Mouse (Mus musculus) embryonic facial prominence, embryonic 14.5 days (tissue): ENCODE measurements around the gene Cyp3a13. TPM values are rescaled to one million over a fixed set of nuclear protein-coding genes. Genes with fewer than 3 reads are reported as not detected.
"Not testable (repeated sequence)": the region's sequence is repeated elsewhere in the genome, so short reads cannot be mapped to it uniquely, and the experiment has no call there.

Source experiments
- ATAC-seq: fragments of 200-750 bp; cut with Nextera tagmentation; 2 replicates; pipeline ENCODE4 v1.8.0; 2017; ENCODE audit warnings: low read depth, moderate number of reproducible peaks, moderate TSS enrichment
- DNase-seq: peaks from one replicate; pipeline ENCODE4 v3.0.0-alpha.2; 2015; ENCODE audit warnings: low spot score
- H3K27ac ChIP-seq: fragments of 300-500 bp; sonication (generic); replicated peaks from 2 replicates; pipeline ENCODE4 v1.5.1; 2014; ENCODE audit warnings: low read depth, mild to moderate bottlenecking, low read length, moderate library complexity
- H3K27me3 ChIP-seq: fragments of 300-500 bp; sonication (generic); replicated peaks from 2 replicates; pipeline ENCODE4 v1.6.1; 2014; ENCODE audit warnings: low read length; ENCODE audit not compliant: control insufficient read depth, insufficient read depth
- H3K36me3 ChIP-seq: fragments of 300-500 bp; sonication (generic); 2 replicates; pipeline ENCODE4 v1.6.1; 2014; ENCODE audit warnings: low read length, mixed read lengths; ENCODE audit not compliant: control insufficient read depth, insufficient read depth
- H3K4me1 ChIP-seq: fragments of 300-500 bp; sonication (generic); 2 replicates; pipeline ENCODE4 v1.6.1; 2014; ENCODE audit warnings: antibody characterized with exemption, low read length; ENCODE audit not compliant: control insufficient read depth, insufficient read depth
- H3K4me2 ChIP-seq: fragments of 300-500 bp; sonication (generic); 2 replicates; pipeline ENCODE4 v1.6.1; 2014; ENCODE audit warnings: low read depth, mild to moderate bottlenecking, low read length, moderate library complexity, mixed read lengths
- H3K4me3 ChIP-seq: fragments of 300-500 bp; sonication (generic); 2 replicates; pipeline ENCODE4 v1.5.1; 2014; ENCODE audit warnings: low read depth, mild to moderate bottlenecking, low read length
- H3K9ac ChIP-seq: fragments of 300-500 bp; sonication (generic); 2 replicates; pipeline ENCODE4 v1.6.1; 2014; ENCODE audit warnings: low read depth, mild to moderate bottlenecking, low read length, moderate library complexity, mixed read lengths
- H3K9me3 ChIP-seq: fragments of 300-500 bp; sonication (generic); 2 replicates; pipeline ENCODE4 v1.6.1; 2016; ENCODE audit warnings: low read length; ENCODE audit not compliant: control insufficient read depth
- WGBS: fragments of 180-500 bp; shearing (Covaris S2); extraction: QIAGEN DNeasy Blood & Tissue Kit; methylation state at CpG from one replicate; pipeline ENCODE4 v1.1.7; 2014; 5-methylcytosine and 5-hydroxymethylcytosine counted together
- polyA plus RNA-seq: library from polyadenylated mRNA; unstranded; fragments of >200 nt; fragmentation: Nextera tagmentation; extraction: Ambion mirVana; gene quantifications from 2 replicates; pipeline ENCODE4 v1.2.1, GENCODE M21; 2014

The Cyp3a13 gene
- polyA plus RNA-seq, 1 experiment from 2014 or later: not detected

- Histone ChIP-seq H3K27me3 (no peaks in the 10 kb centered on the region), H3K36me3 (no peaks in the 10 kb centered on the region), H3K4me2 (no peak overlapping the region), H3K9me3 (no peaks in the 10 kb centered on the region), H3K4me1 (no peaks in the 10 kb centered on the region), H3K4me3 (no peak overlapping the region), H3K9ac (no peak overlapping the region), H3K27ac (no peak overlapping the region)
- DNase-seq: no peak
- 100% methylated on average over 1 of the region's 1 CpGs for WGBS
- no peak for ATAC-seq
Observed at GRCm38 (mm10) chr5:137887666-137888065, 33.8 kb downstream of the Cyp3a13 start.

GRCm38 (mm10) chr5:137885894-137886293, 35.5 kb downstream of the Cyp3a13 start:
- H3K4me2 ChIP-seq: no peak overlapping the region
- no peaks in the 10 kb centered on the region for H3K9me3 ChIP-seq
- no peaks in the 10 kb centered on the region for H3K36me3 ChIP-seq
- H3K9ac ChIP-seq: no peak overlapping the region
- no peak for ATAC-seq
- H3K4me3 ChIP-seq: no peak overlapping the region
- WGBS: 8% methylated on average over 2 of the region's 2 CpGs
- H3K27ac ChIP-seq: no peak overlapping the region
- no peaks in the 10 kb centered on the region for H3K4me1 ChIP-seq
- peak; percentile 73 for DNase-seq
- no peaks in the 10 kb centered on the region for H3K27me3 ChIP-seq

- 78% methylated on average over 3 of the region's 3 CpGs for WGBS
- Histone ChIP-seq H3K4me3 (no peak overlapping the region), H3K9ac (no peak overlapping the region), H3K36me3 (no peaks in the 10 kb centered on the region), H3K4me1 (no peaks in the 10 kb centered on the region), H3K4me2 (no peak overlapping the region), H3K9me3 (no peaks in the 10 kb centered on the region), H3K27me3 (no peaks in the 10 kb centered on the region), H3K27ac (no peak overlapping the region)
- ATAC-seq (no peak), DNase-seq (no peak)
Observed at GRCm38 (mm10) chr5:137883345-137883744, 38.1 kb downstream of the Cyp3a13 start.

- Histone ChIP-seq H3K4me3 (no peak overlapping the region), H3K27ac (no peak overlapping the region), H3K27me3 (no peaks in the 10 kb centered on the region), H3K4me1 (no peaks in the 10 kb centered on the region), H3K36me3 (no peaks in the 10 kb centered on the region), H3K4me2 (no peak overlapping the region), H3K9me3 (no peaks in the 10 kb centered on the region), H3K9ac (no peak overlapping the region)
- 78% methylated on average over 4 of the region's 4 CpGs for WGBS
- no peak for DNase-seq
- no peak for ATAC-seq
Observed at GRCm38 (mm10) chr5:137882922-137883321, 38.5 kb downstream of the Cyp3a13 start.

- ATAC-seq: no peak
- Histone ChIP-seq H3K9me3 (no peaks in the 10 kb centered on the region), H3K27me3 (no peaks in the 10 kb centered on the region), H3K4me3 (no peak overlapping the region), H3K4me1 (no peaks in the 10 kb centered on the region), H3K36me3 (no peaks in the 10 kb centered on the region), H3K27ac (no peak overlapping the region), H3K4me2 (no peak overlapping the region), H3K9ac (no peak overlapping the region)
- peak; percentile 5 for DNase-seq
- WGBS: 53% methylated on average over 2 of the region's 2 CpGs
Observed at GRCm38 (mm10) chr5:137877860-137878259, 43.6 kb downstream of the Cyp3a13 start.

GRCm38 (mm10) chr5:137875054-137875453, 46.4 kb downstream of the Cyp3a13 start:
- DNase-seq (no peak), ATAC-seq (no peak)
- Histone ChIP-seq H3K27me3 (no peaks in the 10 kb centered on the region), H3K4me2 (no peak overlapping the region), H3K4me1 (no peaks in the 10 kb centered on the region), H3K27ac (no peak overlapping the region), H3K36me3 (no peaks in the 10 kb centered on the region), H3K9me3 (no peaks in the 10 kb centered on the region), H3K4me3 (no peak overlapping the region), H3K9ac (no peak overlapping the region)
- WGBS: 72% methylated on average over 2 of the region's 2 CpGs

- WGBS: 53% methylated on average over 1 of the region's 1 CpGs
- not testable (repeated sequence) for DNase-seq, ATAC-seq, H3K27ac ChIP-seq, H3K4me2 ChIP-seq, H3K9ac ChIP-seq, H3K4me3 ChIP-seq, H3K36me3 ChIP-seq, H3K9me3 ChIP-seq, H3K27me3 ChIP-seq, H3K4me1 ChIP-seq
Observed at GRCm38 (mm10) chr5:137872381-137872702, 49.1 kb downstream of the Cyp3a13 start.

- 64% methylated on average over 2 of the region's 3 CpGs for WGBS
Observed at GRCm38 (mm10) chr5:137871644-137872380, 49.6 kb downstream of the Cyp3a13 start, which contains the start of gene Pilrb2. TSS of gene Pilrb2 (minus strand) at chr5:137871815.

GRCm38 (mm10) chr5:137868600-137868999, 52.8 kb downstream of the Cyp3a13 start:
- not testable (repeated sequence) for H3K9me3 ChIP-seq, H3K27me3 ChIP-seq, H3K36me3 ChIP-seq, DNase-seq, H3K4me1 ChIP-seq, H3K9ac ChIP-seq, H3K4me3 ChIP-seq, ATAC-seq, H3K4me2 ChIP-seq, H3K27ac ChIP-seq
- WGBS: 66% methylated on average over 2 of the region's 2 CpGs

More at GRCm38 (mm10) chr5:137871644-137872380, 49.6 kb downstream of the Cyp3a13 start, which contains the start of gene Pilrb2:
- not testable (repeated sequence) for H3K9ac ChIP-seq, H3K36me3 ChIP-seq, H3K27me3 ChIP-seq, ATAC-seq, H3K9me3 ChIP-seq, DNase-seq, H3K4me2 ChIP-seq, H3K4me1 ChIP-seq, H3K27ac ChIP-seq, H3K4me3 ChIP-seq
